Mouse (Mus musculus) gastrocnemius, adult 2 months (tissue): ENCODE results near the gene Tcl1b5. TPM values are rescaled to one million over a fixed set of nuclear protein-coding genes. Genes with fewer than 3 reads are reported as not detected.
"Not testable (repeated sequence)": the region's sequence is repeated elsewhere in the genome, so short reads cannot be mapped to it uniquely, and the experiment has no call there.

Experiments
- DNase-seq: peaks from one replicate; pipeline ENCODE4 v3.0.0; 2022
- H3K27ac ChIP-seq: fragments of 200-600 bp; 2 replicates; pipeline ENCODE4 v1.8.1; 2022; ENCODE audit warnings: mild to moderate bottlenecking
- H3K4me3 ChIP-seq: fragments of 200-600 bp; 2 replicates; pipeline ENCODE4 v1.8.1; 2022; ENCODE audit warnings: mild to moderate bottlenecking, moderate library complexity
- CTCF ChIP-seq: fragments of 200-600 bp; IDR thresholded peaks from 2 replicates; pipeline ENCODE4 v1.8.1; 2022; ENCODE audit warnings: antibody characterized with exemption, mild to moderate bottlenecking, moderate library complexity
- intact Hi-C: fragments of 180-260 bp; cut with DNase I; formaldehyde crosslinking; loops from one replicate; pipeline ENCODE4 v1.15.1; 2025
- total RNA-seq, 2 experiments: library from RNA; stranded (reverse); gene quantifications; 2 replicates each; pipeline ENCODE4 v1.2.3; 2021

Tcl1b5 gene
- total RNA-seq, 2 experiments from 2014 or later: not detected

- TF ChIP-seq CTCF: no peak
- H3K27ac ChIP-seq: no peak overlapping the region
- no peak overlapping the region for H3K4me3 ChIP-seq
- intact Hi-C loops: loop anchor here (5.0 kb wide), 1 partner anchor 121 kb away; no protein-coding TSS in a partner anchor
- DNase-seq: no peak
Measured at GRCm38 (mm10) chr12:105173366-105173765, 2.8 kb upstream of the Tcl1b5 start.

GRCm38 (mm10) chr12:105174318-105174717 is 1.8 kb upstream of the Tcl1b5 start:
- intact Hi-C loops: loop anchor here (5.0 kb wide), 1 partner anchor 122 kb away; no protein-coding TSS in a partner anchor
- not testable (repeated sequence) for H3K27ac ChIP-seq, H3K4me3 ChIP-seq
- peak; percentile 59 for DNase-seq
- peak; percentile 55 for TF ChIP-seq CTCF

- intact Hi-C loops, H3K4me3 ChIP-seq, DNase-seq, H3K27ac ChIP-seq: not testable (repeated sequence)
Measured at GRCm38 (mm10) chr12:105181040-105181644, 5.0 kb downstream of the Tcl1b5 start.

GRCm38 (mm10) chr12:105188980-105189379 is 12.8 kb downstream of the Tcl1b5 start:
- H3K4me3 ChIP-seq, H3K27ac ChIP-seq, intact Hi-C loops, DNase-seq: not testable (repeated sequence)
- TF ChIP-seq CTCF: peak; percentile 43

GRCm38 (mm10) chr12:105190743-105191142 is 14.6 kb downstream of the Tcl1b5 start, which contains the start of gene Tcl1b3:
Gene Tcl1b3, plus strand, starts transcription at chr12:105191043.
- H3K27ac ChIP-seq, DNase-seq, H3K4me3 ChIP-seq, intact Hi-C loops: not testable (repeated sequence)

- H3K4me3 ChIP-seq, H3K27ac ChIP-seq, DNase-seq, intact Hi-C loops: not testable (repeated sequence)
Measured at GRCm38 (mm10) chr12:105199684-105200497, 23.7 kb downstream of the Tcl1b5 start.

GRCm38 (mm10) chr12:105201657-105202056 is 25.5 kb downstream of the Tcl1b5 start, which contains the start of gene Tcl1b4:
Gene Tcl1b4, plus strand, starts transcription at chr12:105201957.
- H3K4me3 ChIP-seq, intact Hi-C loops, H3K27ac ChIP-seq, DNase-seq: not testable (repeated sequence)

- no peak overlapping the region for H3K27ac ChIP-seq
- H3K4me3 ChIP-seq: no peak overlapping the region
- no peak for TF ChIP-seq CTCF
- no peak for DNase-seq
- intact Hi-C loops: no loop called here
Measured at GRCm38 (mm10) chr12:105207071-105207470, 30.9 kb downstream of the Tcl1b5 start.

GRCm38 (mm10) chr12:105208441-105208840 is 32.3 kb downstream of the Tcl1b5 start:
- TF ChIP-seq CTCF: no peak

GRCm38 (mm10) chr12:105209231-105209630 is 33.1 kb downstream of the Tcl1b5 start:
- intact Hi-C loops: no loop called here
- DNase-seq: no peak
- Histone ChIP-seq H3K4me3 (no peak overlapping the region), H3K27ac (no peak overlapping the region)
- no peak for TF ChIP-seq CTCF

More at GRCm38 (mm10) chr12:105208441-105208840, 32.3 kb downstream of the Tcl1b5 start:
- H3K27ac ChIP-seq: no peak overlapping the region
- no peak overlapping the region for H3K4me3 ChIP-seq
- intact Hi-C loops: no loop called here
- DNase-seq: no peak

- intact Hi-C loops: no loop called here
- DNase-seq: no peak
- TF ChIP-seq CTCF: no peak
Measured at GRCm38 (mm10) chr12:105217101-105217760, 41.1 kb downstream of the Tcl1b5 start.

GRCm38 (mm10) chr12:105222601-105223319 is 46.6 kb downstream of the Tcl1b5 start, which contains the start of gene Tcl1:
Gene Tcl1, minus strand, starts transcription at chr12:105222793.
- no peak for TF ChIP-seq CTCF
- DNase-seq: no peak
- intact Hi-C loops: no loop called here
- Histone ChIP-seq H3K4me3 (no peak within 1 kb of the TSS), H3K27ac (no peak within 1 kb of the TSS)

More at GRCm38 (mm10) chr12:105217101-105217760, 41.1 kb downstream of the Tcl1b5 start:
- no peak overlapping the region for H3K27ac ChIP-seq
- H3K4me3 ChIP-seq: no peak overlapping the region
